Mouse (Mus musculus): ENCODE data around the gene Thbs3.

The Thbs3 gene

GRCm38 (mm10) chr3:89226900-89227299, 11.9 kb downstream of the Thbs3 start, which contains the start of gene Mtx1:
TSS of gene Mtx1 (minus strand) at chr3:89227088.
- DNase-seq (ENCODE audit: low read depth, low spot score), result no peak

GRCm38 (mm10) chr3:89227307-89228179, 12.6 kb downstream of the Thbs3 start:
- DNase-seq (ENCODE audit: low read depth, low spot score), result no peak

GRCm38 (mm10) chr3:89228180-89228549, 13.2 kb downstream of the Thbs3 start:
- DNase-seq (ENCODE audit: low read depth, low spot score), result peak; percentile 62

- no peak for DNase-seq (ENCODE audit: low read depth, low spot score)
Measured at GRCm38 (mm10) chr3:89228836-89229235, 13.9 kb downstream of the Thbs3 start, which contains the start of gene Muc1. TSS of gene Muc1 (plus strand) at chr3:89229057.

GRCm38 (mm10) chr3:89229276-89229675, 14.3 kb downstream of the Thbs3 start:
- no peak for DNase-seq (ENCODE audit: low read depth, low spot score)

GRCm38 (mm10) chr3:89230561-89230960, 15.6 kb downstream of the Thbs3 start:
- no peak for DNase-seq (ENCODE audit: low read depth, low spot score)

GRCm38 (mm10) chr3:89231345-89231744, 16.4 kb downstream of the Thbs3 start:
- no peak for DNase-seq (ENCODE audit: low read depth, low spot score)

GRCm38 (mm10) chr3:89231772-89232275, 16.8 kb downstream of the Thbs3 start:
- DNase-seq (ENCODE audit: low read depth, low spot score), result no peak

- no peak for DNase-seq (ENCODE audit: low read depth, low spot score)
Measured at GRCm38 (mm10) chr3:89232614-89233013, 17.6 kb downstream of the Thbs3 start.

- no peak for DNase-seq (ENCODE audit: low read depth, low spot score)
Measured at GRCm38 (mm10) chr3:89233562-89234110, 18.7 kb downstream of the Thbs3 start.

- DNase-seq (ENCODE audit: low read depth, low spot score), result no peak
Measured at GRCm38 (mm10) chr3:89236516-89236915, 21.5 kb downstream of the Thbs3 start.

GRCm38 (mm10) chr3:89237682-89238081, 22.7 kb downstream of the Thbs3 start:
- DNase-seq (ENCODE audit: low read depth, low spot score), result no peak

GRCm38 (mm10) chr3:89238494-89238893, 23.5 kb downstream of the Thbs3 start:
- DNase-seq (ENCODE audit: low read depth, low spot score), result no peak

- DNase-seq (ENCODE audit: low read depth, low spot score), result no peak
Measured at GRCm38 (mm10) chr3:89242331-89242895, 27.4 kb downstream of the Thbs3 start.

GRCm38 (mm10) chr3:89243609-89244008, 28.6 kb downstream of the Thbs3 start:
- no peak for DNase-seq (ENCODE audit: low read depth, low spot score)

- DNase-seq (ENCODE audit: low read depth, low spot score), result no peak
Measured at GRCm38 (mm10) chr3:89244158-89244981, 29.4 kb downstream of the Thbs3 start.

GRCm38 (mm10) chr3:89244982-89245687, 30.2 kb downstream of the Thbs3 start:
- no peak for DNase-seq (ENCODE audit: low read depth, low spot score)

- no peak for DNase-seq (ENCODE audit: low read depth, low spot score)
Measured at GRCm38 (mm10) chr3:89245688-89246171, 30.8 kb downstream of the Thbs3 start, which contains the start of gene Krtcap2. TSS of gene Krtcap2 (plus strand) at chr3:89245966.

GRCm38 (mm10) chr3:89246261-89247100, 31.5 kb downstream of the Thbs3 start, which contains the start of gene Trim46:
TSS of gene Trim46 (minus strand) at chr3:89246309.
- DNase-seq (ENCODE audit: low read depth, low spot score), result peak; percentile 73

GRCm38 (mm10) chr3:89247466-89247865, 32.5 kb downstream of the Thbs3 start:
- no peak for DNase-seq (ENCODE audit: low read depth, low spot score)
